Mouse (Mus musculus): ENCODE results near the gene Tril. TPM values are rescaled to one million over a fixed set of nuclear protein-coding genes. Genes with fewer than 3 reads are reported as not detected.

Tril gene
- total and polyA plus RNA-seq, 3 experiments: not detected

GRCm38 (mm10) chr6:53853546-53853945 lies 32.9 kb upstream of the Tril start:
- in situ Hi-C loops (cut with MboI; ENCODE audit: low pct_ligation_motif_present, low pct_unique_long_range_greater_than_20kb, low sequenced_read_pairs) (no loop called here), dilution Hi-C loops (cut with MboI; ENCODE audit: extremely low pct_ligation_motif_present, extremely low pct_unique_long_range_greater_than_20kb, low sequenced_read_pairs) (no loop called here)
- no peak for DNase-seq (ENCODE audit: extremely low read depth)

GRCm38 (mm10) chr6:53844626-53845025 lies 24.0 kb upstream of the Tril start:
- Histone ChIP-seq H3K27ac (ENCODE audit: insufficient read depth, low read depth) (no peak overlapping the region), H3K27me3 (replicated peaks) (no peaks in the 10 kb centered on the region), H3K79me2 (replicated peaks; ENCODE audit: control insufficient read depth, extremely low read depth, insufficient read depth, poor library complexity, severe bottlenecking) (no peaks in the 10 kb centered on the region), H3K4me2 (ENCODE audit: insufficient read depth, low read depth, poor library complexity, severe bottlenecking) (no peak overlapping the region), H3K4me3 (replicated peaks in 1 of 3; ENCODE audit: low read depth in 2 of 3, low read length in 2 of 3, poor library complexity in 1 of 3) (no peak overlapping the region), H3K9me3 (replicated peaks; ENCODE audit: low read length) (no peaks in the 10 kb centered on the region), H3K4me1 (ENCODE audit: control insufficient read depth in 1 of 2, insufficient read depth in 2 of 2) (no peaks in the 10 kb centered on the region), H3K36me3 (replicated peaks in 1 of 2; ENCODE audit: control insufficient read depth in 1 of 2, insufficient read depth in 1 of 2, low read length in 1 of 2) (no peaks in the 10 kb centered on the region), H3K9ac (ENCODE audit: insufficient read depth, low read depth) (no peak overlapping the region)
- no peak for DNase-seq (ENCODE audit: extremely low read depth)
- dilution Hi-C loops (cut with MboI; ENCODE audit: extremely low pct_ligation_motif_present, extremely low pct_unique_long_range_greater_than_20kb, low sequenced_read_pairs) (no loop called here), in situ Hi-C loops (cut with MboI; ENCODE audit: low pct_ligation_motif_present, low pct_unique_long_range_greater_than_20kb, low sequenced_read_pairs) (no loop called here)
- TF ChIP-seq E2F4 (IDR thresholded peaks at IDR 0.05; ENCODE audit: insufficient replicate concordance, low read depth, low read length) (no peak), GABPA (IDR thresholded peaks at IDR 0.05; ENCODE audit: insufficient replicate concordance, low read depth, low read length) (no peak)

More at GRCm38 (mm10) chr6:53853546-53853945, 32.9 kb upstream of the Tril start:
- Histone ChIP-seq H3K4me3 (replicated peaks in 1 of 3; ENCODE audit: low read depth in 2 of 3, low read length in 2 of 3, poor library complexity in 1 of 3) (no peak overlapping the region), H3K79me2 (replicated peaks; ENCODE audit: control insufficient read depth, extremely low read depth, insufficient read depth, poor library complexity, severe bottlenecking) (no peaks in the 10 kb centered on the region), H3K4me1 (ENCODE audit: control insufficient read depth in 1 of 2, insufficient read depth in 2 of 2) (no peaks in the 10 kb centered on the region), H3K27me3 (replicated peaks) (no peaks in the 10 kb centered on the region), H3K9me3 (replicated peaks; ENCODE audit: low read length) (no peaks in the 10 kb centered on the region), H3K27ac (ENCODE audit: insufficient read depth, low read depth) (no peak overlapping the region), H3K9ac (ENCODE audit: insufficient read depth, low read depth) (no peak overlapping the region), H3K4me2 (ENCODE audit: insufficient read depth, low read depth, poor library complexity, severe bottlenecking) (no peak overlapping the region), H3K36me3 (replicated peaks in 1 of 2; ENCODE audit: control insufficient read depth in 1 of 2, insufficient read depth in 1 of 2, low read length in 1 of 2) (no peaks in the 10 kb centered on the region)
- no peak for TF ChIP-seq POLR2A (IDR thresholded peaks at IDR 0.05; ENCODE audit: low read depth, low read length)
- TF ChIP-seq CHD1 (IDR thresholded peaks at IDR 0.05; ENCODE audit: low read depth, low read length): no peak
- TF ChIP-seq KAT2A (IDR thresholded peaks at IDR 0.05; ENCODE audit: insufficient replicate concordance, low read length): no peak
- no peak for TF ChIP-seq MAX (IDR thresholded peaks at IDR 0.05; ENCODE audit: low read length)
- no peak for TF ChIP-seq ZMIZ1 (IDR thresholded peaks at IDR 0.05; ENCODE audit: low read depth, low read length)

GRCm38 (mm10) chr6:53825213-53825612 lies 4.6 kb upstream of the Tril start:
- H3K79me2 ChIP-seq (replicated peaks; ENCODE audit: control insufficient read depth, extremely low read depth, insufficient read depth, poor library complexity, severe bottlenecking): no peaks in the 10 kb centered on the region
- no peak for TF ChIP-seq HCFC1 (IDR thresholded peaks at IDR 0.05; ENCODE audit: low read depth, low read length)
- TF ChIP-seq POLR2AphosphoS2 (IDR thresholded peaks at IDR 0.05; ENCODE audit: low read depth, low read length): no peak
- TF ChIP-seq ELF1 (IDR thresholded peaks at IDR 0.05; ENCODE audit: low read depth, low read length): no peak
- no peak for TF ChIP-seq ZNF384 (IDR thresholded peaks at IDR 0.05; ENCODE audit: low read depth, low read length)
- TF ChIP-seq EP300 (IDR thresholded peaks at IDR 0.05; ENCODE audit: low read length): no peak
- TF ChIP-seq ZKSCAN1 (IDR thresholded peaks at IDR 0.05; ENCODE audit: borderline replicate concordance, low read depth, low read length): no peak
- no peak for TF ChIP-seq ZMIZ1 (IDR thresholded peaks at IDR 0.05; ENCODE audit: low read depth, low read length)
- no peak for TF ChIP-seq MXI1 (IDR thresholded peaks at IDR 0.05; ENCODE audit: low read depth, low read length)
- no peak for TF ChIP-seq CTCF (conservative IDR thresholded peaks at IDR 0.05 in 1 of 2, IDR thresholded peaks at IDR 0.05 in 1 of 2; ENCODE audit: low read depth in 2 of 2, low read length in 2 of 2)
- TF ChIP-seq BHLHE40 (IDR thresholded peaks at IDR 0.05; ENCODE audit: low read depth, low read length): no peak
- TF ChIP-seq SIN3A (IDR thresholded peaks at IDR 0.05; ENCODE audit: low read length): no peak
- no peak for TF ChIP-seq TCF12 (IDR thresholded peaks at IDR 0.05; ENCODE audit: low read depth, low read length)
- peaks cover 6% of the 10 kb centered on the region for H3K9me3 ChIP-seq (replicated peaks; ENCODE audit: low read length)
- H3K4me3 ChIP-seq (replicated peaks in 1 of 3; ENCODE audit: low read depth in 2 of 3, low read length in 2 of 3, poor library complexity in 1 of 3): no peak overlapping the region
- H3K27me3 ChIP-seq (replicated peaks): no peaks in the 10 kb centered on the region
- in situ Hi-C loops (cut with MboI; ENCODE audit: low pct_ligation_motif_present, low pct_unique_long_range_greater_than_20kb, low sequenced_read_pairs) (no loop called here), dilution Hi-C loops (cut with MboI; ENCODE audit: extremely low pct_ligation_motif_present, extremely low pct_unique_long_range_greater_than_20kb, low sequenced_read_pairs) (no loop called here)
- DNase-seq (ENCODE audit: extremely low read depth): no peak
- H3K9ac ChIP-seq (ENCODE audit: insufficient read depth, low read depth): no peak overlapping the region
- no peaks in the 10 kb centered on the region for H3K4me1 ChIP-seq (ENCODE audit: control insufficient read depth in 1 of 2, insufficient read depth in 2 of 2)
- no peak overlapping the region for H3K4me2 ChIP-seq (ENCODE audit: insufficient read depth, low read depth, poor library complexity, severe bottlenecking)
- no peaks in the 10 kb centered on the region for H3K36me3 ChIP-seq (replicated peaks in 1 of 2; ENCODE audit: control insufficient read depth in 1 of 2, insufficient read depth in 1 of 2, low read length in 1 of 2)
- no peak overlapping the region for H3K27ac ChIP-seq (ENCODE audit: insufficient read depth, low read depth)
